Mouse (Mus musculus): ENCODE data around the gene Smco2.

DNA sequence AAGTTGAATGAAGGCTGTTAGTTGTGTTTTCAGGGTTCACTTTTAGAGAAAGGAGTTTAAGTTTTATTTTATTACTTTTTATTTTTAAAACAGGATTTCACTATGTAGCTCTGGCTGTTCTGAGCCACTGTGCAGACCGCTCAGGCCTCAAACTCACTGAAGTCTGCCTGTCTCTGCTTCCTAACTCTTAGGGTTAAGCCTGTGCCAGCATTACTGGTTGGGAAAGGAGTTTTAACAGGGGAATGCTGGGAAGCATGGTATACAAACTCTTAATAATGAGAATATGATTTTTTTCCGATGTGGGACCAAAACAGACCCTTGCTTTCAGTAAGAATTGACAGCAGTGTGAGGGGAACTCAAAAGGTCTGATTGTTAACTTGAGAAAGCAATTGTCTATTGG lies 40.3 kb downstream of the Smco2 start:
- TF ChIP-seq GATA1 (IDR thresholded peaks at IDR 0.05; ENCODE audit: low read depth, low read length) (no peak), CTCF (IDR thresholded peaks at IDR 0.05 in 2 of 3, conservative IDR thresholded peaks at IDR 0.05 in 1 of 3; ENCODE audit: control insufficient read depth in 1 of 3, insufficient read depth in 1 of 3, low read depth in 2 of 3, low read length in 3 of 3, poor library complexity in 1 of 3, severe bottlenecking in 1 of 3) (no peak), BHLHE40 (IDR thresholded peaks at IDR 0.05; ENCODE audit: borderline replicate concordance, low read depth, low read length) (no peak), ZMIZ1 (IDR thresholded peaks at IDR 0.05; ENCODE audit: low read depth, low read length) (no peak), MXI1 (IDR thresholded peaks at IDR 0.05; ENCODE audit: low read depth, low read length) (no peak), POLR2AphosphoS5 (IDR thresholded peaks at IDR 0.05; ENCODE audit: borderline replicate concordance, low read depth, low read length) (no peak), SIN3A (IDR thresholded peaks at IDR 0.05; ENCODE audit: low read length) (no peak)
